Mouse (Mus musculus) midbrain, postnatal 0 days (tissue): ENCODE data around the gene Piezo1. TPM values are rescaled to one million over a fixed set of nuclear protein-coding genes. Genes with fewer than 3 reads are reported as not detected.
A peak's percentile ranks its signal among the peaks of the same experiment; 100 is the strongest.

ENCODE experiments used
- ATAC-seq: fragments of 200-750 bp; cut with Nextera tagmentation; 2 replicates; pipeline ENCODE4 v1.8.0; 2017; ENCODE audit warnings: moderate number of reproducible peaks, mild to moderate bottlenecking, moderate TSS enrichment, moderate library complexity; ENCODE audit not compliant: low FRiP score
- DNase-seq: peaks from one replicate; pipeline ENCODE4 v3.0.0-alpha.2; 2015; ENCODE audit warnings: low spot score
- H3K27ac ChIP-seq: fragments of 300-500 bp; sonication (generic); 2 replicates; pipeline ENCODE4 v1.5.1; 2014; ENCODE audit warnings: low read depth, mild to moderate bottlenecking, low read length, mixed read lengths
- H3K27me3 ChIP-seq: fragments of 300-500 bp; sonication (generic); 2 replicates; pipeline ENCODE4 v1.6.1; 2014; ENCODE audit warnings: low read length, control low read depth, mixed read lengths; ENCODE audit not compliant: insufficient read depth
- H3K36me3 ChIP-seq: fragments of 300-500 bp; sonication (generic); 2 replicates; pipeline ENCODE4 v1.6.1; 2014; ENCODE audit warnings: low read length, control low read depth, mixed read lengths; ENCODE audit not compliant: insufficient read depth
- H3K4me1 ChIP-seq: fragments of 300-500 bp; sonication (generic); 2 replicates; pipeline ENCODE4 v1.6.1; 2014; ENCODE audit warnings: mild to moderate bottlenecking, control low read depth, antibody characterized with exemption, low read length, mixed read lengths; ENCODE audit not compliant: insufficient read depth
- H3K4me2 ChIP-seq: fragments of 300-500 bp; sonication (generic); 2 replicates; pipeline ENCODE4 v1.6.1; 2014; ENCODE audit warnings: low read depth, mild to moderate bottlenecking, low read length, mixed read lengths; ENCODE audit not compliant: poor library complexity, severe bottlenecking
- H3K4me3 ChIP-seq: fragments of 300-500 bp; sonication (generic); 2 replicates; pipeline ENCODE4 v1.5.1; 2014; ENCODE audit warnings: low read depth, mild to moderate bottlenecking, low read length, moderate library complexity
- H3K9ac ChIP-seq: fragments of 300-500 bp; sonication (generic); replicated peaks from 2 replicates; pipeline ENCODE4 v1.6.1; 2014; ENCODE audit warnings: mild to moderate bottlenecking, low read length, moderate library complexity, mixed read lengths; ENCODE audit not compliant: poor library complexity, severe bottlenecking
- H3K9me3 ChIP-seq: fragments of 300-500 bp; sonication (generic); 2 replicates; pipeline ENCODE4 v1.6.1; 2016; ENCODE audit warnings: low read length, control low read depth
- CTCF ChIP-seq: IDR thresholded peaks from 2 replicates; pipeline ENCODE4 v1.5.1; 2016; ENCODE audit warnings: antibody characterized with exemption, mild to moderate bottlenecking
- WGBS: fragments of 180-500 bp; shearing (Covaris S2); extraction: QIAGEN DNeasy Blood & Tissue Kit; methylation state at CpG from one replicate; pipeline ENCODE4 v1.1.7; 2014; 5-methylcytosine and 5-hydroxymethylcytosine counted together
- polyA plus RNA-seq: library from polyadenylated mRNA; unstranded; fragments of >200 nt; fragmentation: Nextera tagmentation; extraction: Ambion mirVana; gene quantifications from 2 replicates; pipeline ENCODE4 v1.2.1, GENCODE M21; 2015
- total RNA-seq: library from RNA; depleted of rRNA; stranded (reverse); fragments of >200 nt; gene quantifications from 2 replicates; pipeline ENCODE4 v1.2.3, GENCODE M21; 2014

The Piezo1 gene
- total and polyA plus RNA-seq, 2 experiments from 2014 or later: 1.8 to 10.8 TPM

DNA sequence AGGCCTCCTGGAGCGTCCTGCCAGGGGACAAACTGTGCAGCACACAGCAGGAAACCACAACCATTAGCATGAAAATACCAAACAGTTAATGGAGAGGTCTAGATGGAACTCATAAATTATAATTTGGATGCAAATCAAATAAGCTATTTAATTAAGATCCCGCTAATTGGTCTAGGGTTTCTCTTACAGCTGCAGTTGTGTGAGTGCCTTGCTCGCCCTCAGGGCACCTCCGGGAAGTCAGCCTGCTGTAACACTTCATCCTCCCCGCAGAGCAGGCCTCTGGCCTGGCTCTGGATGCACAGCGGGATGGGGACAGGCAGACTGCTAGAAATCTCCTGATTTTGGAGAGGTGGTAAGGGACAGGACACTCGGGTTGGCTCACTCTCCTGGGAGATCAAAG lies 35.0 kb upstream of the Piezo1 start:
- no peak for TF ChIP-seq CTCF
- Histone ChIP-seq H3K4me3 (no peak overlapping the region), H3K27me3 (no peaks in the 10 kb centered on the region), H3K9me3 (no peaks in the 10 kb centered on the region), H3K9ac (no peak overlapping the region), H3K4me1 (no peaks in the 10 kb centered on the region), H3K36me3 (no peaks in the 10 kb centered on the region), H3K27ac (no peak overlapping the region), H3K4me2 (no peak overlapping the region)
- no peak for ATAC-seq
- no peak for DNase-seq
- 56% methylated on average over 7 of the region's 7 CpGs for WGBS

DNA sequence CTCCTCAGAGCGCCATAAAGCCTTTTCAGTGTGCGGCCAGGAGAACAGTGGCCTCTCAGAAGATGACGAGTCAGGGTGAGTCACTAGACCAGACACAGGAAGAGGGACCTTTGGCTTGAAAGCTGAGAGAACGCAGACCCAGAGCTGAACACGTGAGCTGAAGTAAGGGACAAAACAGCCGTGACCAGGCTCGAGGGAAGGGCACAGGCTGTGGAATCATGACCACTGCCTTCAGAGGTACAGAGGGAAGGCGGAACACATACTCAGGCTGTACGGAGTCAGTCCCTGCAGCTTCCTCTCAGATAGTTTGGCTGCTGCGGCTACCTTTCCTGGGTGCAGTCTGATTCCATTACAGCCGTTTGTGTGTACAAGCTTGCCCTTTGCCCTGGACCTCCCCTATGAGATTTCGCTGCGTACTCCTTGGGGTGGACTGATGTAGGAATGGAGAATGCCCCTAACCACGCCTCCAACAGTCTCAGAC lies 34.3 kb upstream of the Piezo1 start:
- no peak for TF ChIP-seq CTCF
- no peaks in the 10 kb centered on the region for H3K27me3 ChIP-seq
- H3K9me3 ChIP-seq: no peaks in the 10 kb centered on the region
- WGBS: 79% methylated on average over 14 of the region's 14 CpGs
- DNase-seq: no peak
- H3K4me1 ChIP-seq: no peaks in the 10 kb centered on the region
- H3K9ac ChIP-seq: no peak overlapping the region
- H3K4me3 ChIP-seq: no peak overlapping the region
- no peak overlapping the region for H3K27ac ChIP-seq
- no peak for ATAC-seq
- H3K4me2 ChIP-seq: no peak overlapping the region
- no peaks in the 10 kb centered on the region for H3K36me3 ChIP-seq

DNA sequence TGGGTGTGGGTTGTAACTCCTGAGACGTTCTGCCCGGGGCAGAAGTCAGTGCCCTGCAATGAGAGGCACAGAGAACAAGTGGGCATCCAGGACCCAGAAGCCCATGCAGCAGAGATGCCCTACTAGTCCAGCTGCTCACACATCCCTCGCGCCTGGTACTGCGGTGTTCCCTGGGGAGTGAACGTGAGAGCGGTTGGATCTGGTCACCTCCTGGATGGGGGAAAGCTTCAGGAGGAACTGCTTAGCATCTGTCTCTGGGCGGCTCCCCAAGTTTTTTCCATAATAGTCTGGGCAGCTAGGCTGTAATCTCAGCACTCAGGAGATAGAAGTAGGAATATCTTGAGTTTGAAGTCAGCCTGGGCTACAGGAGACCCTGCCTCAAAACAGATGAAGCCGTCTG lies 33.9 kb upstream of the Piezo1 start:
- H3K36me3 ChIP-seq: no peaks in the 10 kb centered on the region
- no peaks in the 10 kb centered on the region for H3K27me3 ChIP-seq
- no peak overlapping the region for H3K9ac ChIP-seq
- TF ChIP-seq CTCF: no peak
- no peak overlapping the region for H3K4me2 ChIP-seq
- no peak overlapping the region for H3K27ac ChIP-seq
- no peak overlapping the region for H3K4me3 ChIP-seq
- H3K4me1 ChIP-seq: no peaks in the 10 kb centered on the region
- H3K9me3 ChIP-seq: no peaks in the 10 kb centered on the region
- ATAC-seq (no peak), DNase-seq (no peak)
- 87% methylated on average over 9 of the region's 9 CpGs for WGBS

DNA sequence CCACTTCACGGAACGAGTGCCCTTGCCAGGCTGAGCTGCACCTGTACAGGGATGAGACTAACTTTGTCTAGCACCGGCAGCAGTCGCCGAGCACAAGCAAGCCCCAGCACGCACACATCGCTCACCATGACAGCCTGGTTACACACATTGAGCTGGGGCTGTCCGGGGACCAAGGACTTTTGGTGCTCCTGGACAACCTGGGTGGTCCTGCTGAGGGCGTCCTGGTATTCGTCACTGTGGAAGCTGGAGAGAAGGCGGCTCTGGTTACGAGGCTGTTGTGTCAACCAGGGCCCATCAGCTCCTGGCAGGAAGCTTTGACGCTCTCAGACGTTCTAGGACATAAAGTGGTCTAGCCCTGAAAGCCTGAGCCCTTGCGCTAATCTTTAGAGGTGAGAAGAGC lies 29.8 kb upstream of the Piezo1 start:
- Histone ChIP-seq H3K36me3 (no peaks in the 10 kb centered on the region), H3K27me3 (no peaks in the 10 kb centered on the region), H3K27ac (no peak overlapping the region), H3K9me3 (no peaks in the 10 kb centered on the region), H3K4me1 (peaks cover 8% of the 10 kb centered on the region), H3K4me2 (no peak overlapping the region), H3K4me3 (no peak overlapping the region), H3K9ac (no peak overlapping the region)
- DNase-seq (no peak), ATAC-seq (no peak)
- no peak for TF ChIP-seq CTCF
- 89% methylated on average over 15 of the region's 15 CpGs for WGBS

DNA sequence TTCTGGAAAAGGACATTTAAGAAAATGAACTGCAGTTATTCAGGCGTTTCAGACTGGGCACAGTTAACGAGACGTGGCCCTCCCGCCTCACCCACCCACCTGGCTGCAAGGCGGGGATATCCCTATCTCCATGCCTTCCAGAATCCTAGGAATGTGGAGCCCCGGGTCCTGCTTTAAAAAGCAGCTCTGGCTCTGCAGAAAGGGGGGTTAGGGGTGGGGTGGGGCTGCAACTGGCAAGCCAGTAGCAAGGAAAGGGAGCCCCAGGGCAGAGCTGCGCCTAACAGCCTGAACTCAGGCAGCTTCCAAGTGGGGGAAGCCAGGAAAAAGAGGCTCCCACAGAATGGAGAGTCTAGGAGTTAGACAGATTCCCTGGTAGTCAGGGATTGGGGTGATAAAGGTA lies 28.1 kb upstream of the Piezo1 start:
- no peaks in the 10 kb centered on the region for H3K27me3 ChIP-seq
- no peak overlapping the region for H3K27ac ChIP-seq
- no peaks in the 10 kb centered on the region; the same call in 1 of the 2 replicates for H3K36me3 ChIP-seq
- no peaks in the 10 kb centered on the region for H3K9me3 ChIP-seq
- no peak overlapping the region for H3K4me2 ChIP-seq
- DNase-seq (no peak), ATAC-seq (no peak)
- H3K4me3 ChIP-seq: no peak overlapping the region
- no peak overlapping the region for H3K9ac ChIP-seq
- peaks cover 17% of the 10 kb centered on the region for H3K4me1 ChIP-seq
- 30% methylated on average over 7 of the region's 7 CpGs for WGBS
- TF ChIP-seq CTCF: no peak

DNA sequence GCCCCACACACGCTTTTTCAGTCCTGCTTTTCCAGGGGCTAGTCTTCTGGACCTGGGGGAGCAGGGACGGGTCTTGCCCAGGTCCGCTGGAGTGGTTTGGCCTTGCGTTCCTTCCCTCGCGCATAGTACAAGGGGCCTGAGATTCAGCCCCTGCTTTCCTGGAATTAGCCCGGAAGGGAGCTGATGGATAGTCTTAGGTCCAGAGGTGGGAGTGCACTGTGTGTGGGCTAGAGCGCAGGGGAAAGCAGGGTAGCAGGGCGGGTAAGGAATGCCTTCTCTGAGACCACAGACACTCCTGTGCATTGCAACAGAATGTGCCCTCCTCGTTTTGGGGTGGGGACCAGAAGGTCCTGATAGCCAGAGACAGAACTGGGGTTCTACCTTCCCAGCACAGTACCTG lies 26.0 kb upstream of the Piezo1 start:
- no peaks in the 10 kb centered on the region for H3K9me3 ChIP-seq
- H3K36me3 ChIP-seq: no peaks in the 10 kb centered on the region; the same call in 1 of the 2 replicates
- no peak for TF ChIP-seq CTCF
- WGBS: 43% methylated on average over 10 of the region's 10 CpGs
- 0 out of 2 replicates have a peak, but pooled peaks have one; percentile 33 for ATAC-seq
- H3K4me1 ChIP-seq: peaks cover 17% of the 10 kb centered on the region
- no peak for DNase-seq
- H3K4me3 ChIP-seq: peak overlapping the region; percentile 61
- H3K4me2 ChIP-seq: peak overlapping the region; percentile 91
- peak overlapping the region; percentile 80 for H3K27ac ChIP-seq
- no peaks in the 10 kb centered on the region for H3K27me3 ChIP-seq
- peak overlapping the region; percentile 87 for H3K9ac ChIP-seq
